Mouse (Mus musculus) brain, adult 2 months (tissue): Measurements from ENCODE around the gene Ltbp1.

Experiments
- DNase-seq: peaks from one replicate; pipeline ENCODE4 v3.0.0; 2011; ENCODE audit warnings: low read depth, low spot score

Ltbp1 gene

GRCm38 (mm10) chr17:75005685-75006680 is 615 bp downstream of the Ltbp1 start:
- peak; percentile 49 for DNase-seq

- DNase-seq: no peak
Measured at GRCm38 (mm10) chr17:75010955-75011354, 5.6 kb downstream of the Ltbp1 start.

DNA sequence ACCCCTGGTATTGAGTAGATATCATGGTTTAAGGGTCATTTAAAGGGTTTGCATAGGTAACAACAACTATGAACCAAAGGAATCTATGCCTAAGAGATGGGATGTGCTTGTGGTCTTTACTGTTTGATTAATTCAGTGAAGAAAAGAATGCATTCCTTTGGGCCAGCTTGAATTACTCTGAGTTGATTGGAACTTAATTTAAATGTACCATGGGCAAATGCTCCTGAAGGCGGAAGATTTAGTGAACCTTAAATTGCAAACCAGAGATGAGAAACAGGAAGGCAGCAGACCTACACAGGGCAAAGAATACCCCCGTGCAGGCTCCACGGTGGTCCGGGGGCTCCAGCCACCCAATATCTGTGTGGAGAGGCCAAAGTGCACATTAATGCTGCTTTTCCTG is 7.8 kb downstream of the Ltbp1 start:
- DNase-seq: no peak

DNA sequence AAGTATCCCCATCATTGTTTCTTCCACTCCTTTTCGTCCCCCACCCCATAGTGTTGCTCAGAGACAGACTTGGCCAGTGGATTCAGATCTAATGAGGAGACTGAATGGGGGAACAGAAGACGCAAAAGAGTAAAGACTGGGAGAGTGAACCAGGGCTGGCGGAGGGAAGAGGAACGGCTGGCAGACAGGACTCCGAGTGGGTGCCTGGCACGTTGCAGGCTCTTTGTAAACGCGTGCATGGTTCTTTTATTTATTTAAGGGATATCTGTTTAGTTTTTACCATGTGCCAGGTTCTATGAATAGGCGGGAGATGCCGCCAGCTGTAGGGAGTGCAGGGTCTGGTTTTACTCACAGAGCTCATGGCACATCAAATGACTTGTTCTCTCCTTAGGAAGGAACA is 8.5 kb downstream of the Ltbp1 start:
- DNase-seq: no peak

GRCm38 (mm10) chr17:75014601-75015356 is 9.4 kb downstream of the Ltbp1 start:
- no peak for DNase-seq

- DNase-seq: no peak
Measured at GRCm38 (mm10) chr17:75015546-75015945, 10.2 kb downstream of the Ltbp1 start.

GRCm38 (mm10) chr17:75017423-75017822 is 12.1 kb downstream of the Ltbp1 start:
- DNase-seq: no peak

DNA sequence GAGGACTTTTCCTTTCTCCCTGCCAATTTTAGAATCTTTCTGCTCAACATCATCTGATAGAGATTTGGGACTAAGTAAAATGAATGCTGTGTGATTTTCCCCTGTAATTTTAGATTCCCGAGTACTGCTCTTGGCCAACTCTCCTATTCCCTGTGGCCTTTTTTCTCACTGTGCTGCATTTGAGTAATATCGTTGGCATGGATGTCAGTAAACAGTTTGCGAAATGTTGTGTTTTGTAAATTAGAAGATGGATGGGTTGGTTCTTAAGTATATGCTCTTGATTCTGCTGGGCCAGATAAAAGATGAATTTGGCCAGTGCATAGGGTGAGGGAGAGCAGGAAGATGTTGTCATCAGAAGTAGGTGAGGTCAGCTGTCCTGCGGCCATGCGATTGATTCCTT is 12.8 kb downstream of the Ltbp1 start:
- DNase-seq: no peak

- DNase-seq: no peak
Measured at GRCm38 (mm10) chr17:75020026-75020425, 14.7 kb downstream of the Ltbp1 start.

GRCm38 (mm10) chr17:75020619-75021018 is 15.3 kb downstream of the Ltbp1 start:
- DNase-seq: no peak

DNA sequence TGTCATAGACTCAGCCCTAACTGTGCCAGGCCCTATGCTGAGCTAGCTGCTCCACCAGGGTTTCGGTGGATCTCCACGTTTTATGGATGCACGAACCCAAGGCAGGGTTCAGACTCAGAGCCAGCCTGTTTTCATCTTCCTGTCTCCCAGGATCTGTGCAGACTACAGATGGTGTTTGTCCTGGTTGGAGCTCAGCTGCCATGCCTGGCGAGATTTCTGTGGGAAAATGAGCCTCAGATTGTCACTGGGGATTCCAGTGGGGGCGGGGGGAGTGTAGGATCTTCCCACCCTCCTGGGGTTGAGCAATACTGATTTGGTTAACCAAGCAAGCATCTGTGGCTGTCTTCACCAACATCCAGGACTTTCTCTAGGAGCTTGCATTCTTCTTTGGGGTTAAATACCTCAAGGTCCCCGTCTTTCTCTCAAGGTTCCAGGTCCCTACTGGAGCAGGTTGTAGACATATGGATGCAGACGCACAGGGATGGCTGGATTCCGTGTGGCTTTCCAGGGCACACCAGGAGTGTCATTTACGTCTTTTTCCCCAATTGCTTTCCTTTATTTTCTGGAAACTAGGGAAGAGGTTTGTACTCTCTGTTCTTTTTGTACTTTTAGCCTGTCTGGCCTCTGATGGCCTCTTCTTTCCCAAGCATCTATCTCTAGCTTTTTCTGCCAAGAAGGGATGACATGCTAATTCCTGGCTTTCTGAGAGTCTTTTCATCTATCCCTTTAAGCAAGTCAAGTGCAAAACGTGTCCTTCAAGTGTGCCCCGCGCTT is 22.2 kb downstream of the Ltbp1 start:
- DNase-seq: peak; percentile 55

- no peak for DNase-seq
Measured at GRCm38 (mm10) chr17:75033356-75033755, 28.0 kb downstream of the Ltbp1 start.

DNA sequence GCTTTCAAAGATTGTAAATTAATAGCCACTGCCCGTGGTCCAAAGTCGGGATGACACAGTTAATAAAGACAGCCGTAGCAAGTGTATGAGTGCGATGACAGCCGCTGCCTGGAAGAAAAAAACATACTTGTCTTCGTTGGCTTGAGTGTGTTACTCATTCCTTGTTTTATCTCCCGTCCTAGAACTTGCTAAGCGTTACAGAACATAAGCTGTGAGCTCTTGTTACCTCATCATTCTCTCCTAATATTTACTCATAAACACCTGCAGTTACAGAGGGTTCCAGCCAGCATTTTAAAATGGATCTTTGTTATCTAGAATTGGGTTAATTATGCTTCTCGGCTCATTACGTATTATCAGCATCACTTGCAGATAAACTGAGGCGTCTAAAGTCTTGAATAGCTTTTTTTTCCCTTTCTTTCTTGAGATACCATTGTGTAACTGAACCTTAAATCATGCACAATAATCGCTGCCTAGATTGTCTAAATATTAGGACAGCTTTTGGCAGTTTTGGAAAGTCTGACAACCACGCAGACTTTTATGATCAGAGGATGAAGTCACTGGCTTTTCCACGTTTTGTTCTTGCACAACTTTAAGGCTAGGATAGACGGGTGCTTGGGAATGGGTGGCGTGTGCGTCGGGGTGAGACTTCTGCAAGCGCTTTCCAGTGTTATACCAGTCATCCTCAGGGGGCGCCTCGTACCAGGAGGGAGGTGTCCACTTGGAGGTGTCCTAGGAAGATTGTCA is 28.7 kb downstream of the Ltbp1 start:
- DNase-seq: no peak

DNA sequence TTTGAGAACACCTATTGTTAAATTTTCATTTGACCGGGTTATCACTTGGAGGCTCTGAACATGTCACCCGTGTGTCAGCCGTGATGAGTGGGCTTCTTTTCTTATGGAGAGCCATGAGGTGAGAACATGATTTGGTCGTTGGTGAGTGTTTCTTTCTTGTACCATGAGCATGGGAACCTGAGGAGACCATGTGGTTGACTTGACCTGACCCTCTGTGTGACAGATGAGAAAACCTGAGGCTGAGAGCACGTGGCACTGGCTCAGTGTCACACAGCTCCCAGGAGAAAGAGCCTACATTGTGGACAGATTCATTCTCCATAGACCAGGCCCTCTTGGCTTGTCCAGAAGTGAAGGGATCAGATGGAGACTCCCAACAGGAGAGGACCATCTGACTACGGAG is 31.5 kb downstream of the Ltbp1 start:
- no peak for DNase-seq

- DNase-seq: no peak
Measured at GRCm38 (mm10) chr17:75039017-75039416, 33.6 kb downstream of the Ltbp1 start.

DNA sequence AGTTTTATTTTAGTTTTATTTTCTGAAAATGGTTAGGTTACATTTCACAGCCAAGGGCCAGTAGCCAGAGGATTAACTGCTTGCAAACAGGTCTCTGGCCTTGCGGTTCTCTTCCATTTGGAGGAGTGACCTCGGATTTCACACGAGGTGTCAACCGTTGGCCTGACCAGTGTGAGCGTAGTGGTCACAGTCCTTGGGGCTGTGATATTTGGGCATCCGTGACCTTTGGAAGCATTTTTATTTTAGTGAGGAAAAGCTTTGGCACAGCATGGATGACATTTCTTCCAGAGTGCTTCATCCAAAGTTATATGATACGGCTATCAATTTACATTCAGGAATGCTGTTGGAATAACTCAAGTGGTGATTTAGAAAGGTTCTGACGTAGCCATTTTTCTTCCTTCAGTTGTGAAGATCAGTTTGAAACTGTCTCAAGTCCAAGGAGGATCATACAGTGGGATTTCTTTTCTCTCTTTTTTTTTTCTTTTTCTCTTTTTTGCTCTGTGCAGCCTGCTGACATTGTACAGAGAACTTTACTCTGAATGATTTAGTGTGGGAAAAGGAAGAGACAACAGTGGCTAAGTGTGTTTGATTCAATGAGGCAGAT is 44.1 kb downstream of the Ltbp1 start:
- no peak for DNase-seq

- DNase-seq: no peak
Measured at GRCm38 (mm10) chr17:75051440-75051925, 46.1 kb downstream of the Ltbp1 start.

- no peak for DNase-seq
Measured at GRCm38 (mm10) chr17:75055235-75055634, 49.9 kb downstream of the Ltbp1 start.

- DNase-seq: no peak
Measured at GRCm38 (mm10) chr17:75055961-75056360, 50.6 kb downstream of the Ltbp1 start.

DNA sequence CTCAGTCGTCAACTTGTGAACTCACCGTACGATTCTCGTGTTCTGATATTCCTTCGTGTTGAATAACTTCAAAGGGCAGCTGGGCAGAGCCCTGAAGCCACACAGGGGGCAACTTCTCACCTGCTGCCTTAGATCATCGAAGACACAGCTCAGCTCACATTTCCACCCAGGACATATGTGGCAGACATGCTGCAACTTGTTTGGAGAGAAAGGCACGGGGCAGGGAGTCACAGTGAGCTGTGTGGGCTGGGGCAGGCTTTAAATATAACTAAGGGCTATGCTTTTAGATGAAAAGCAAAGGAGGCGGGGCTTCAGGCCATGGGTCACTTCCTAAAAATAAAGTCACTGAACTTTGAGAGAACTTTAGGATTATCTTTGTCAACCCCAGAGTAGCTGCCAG is 51.3 kb downstream of the Ltbp1 start:
- DNase-seq: no peak

DNA sequence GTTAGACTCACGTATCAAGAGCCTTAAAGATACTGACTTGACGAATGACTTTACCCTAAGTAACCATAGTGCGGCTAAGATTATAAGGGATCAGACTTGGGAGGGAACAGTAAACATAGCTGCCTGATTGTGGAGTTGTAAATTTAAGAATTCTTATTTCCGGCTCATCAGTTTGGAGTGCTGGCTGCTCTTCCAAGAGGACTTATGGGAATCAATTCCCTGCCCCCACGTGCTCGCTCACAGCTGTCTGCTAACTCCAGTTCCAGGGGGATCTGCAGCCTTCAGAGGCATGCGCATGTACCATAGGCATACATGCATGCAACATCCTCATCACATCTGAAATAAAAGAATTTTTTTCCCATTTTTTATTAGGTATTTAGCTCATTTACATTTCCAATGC is 61.0 kb downstream of the Ltbp1 start:
- no peak for DNase-seq
